Mouse (Mus musculus) embryonic facial prominence, embryonic 15.5 days (tissue): Measurements from ENCODE around the gene Irgc1. TPM values are rescaled to one million over a fixed set of nuclear protein-coding genes. Genes with fewer than 3 reads are reported as not detected.
A peak's percentile ranks its signal among the peaks of the same experiment; 100 is the strongest.
"Not testable (repeated sequence)": the region's sequence is repeated elsewhere in the genome, so short reads cannot be mapped to it uniquely, and the experiment has no call there.

ENCODE experiments used
- ATAC-seq: fragments of 200-750 bp; cut with Nextera tagmentation; 2 replicates; pipeline ENCODE4 v1.8.0; 2017; ENCODE audit warnings: low read depth, moderate TSS enrichment; ENCODE audit not compliant: insufficient number of reproducible peaks, low FRiP score, low TSS enrichment
- H3K27ac ChIP-seq: fragments of 300-500 bp; sonication (generic); replicated peaks from 2 replicates; pipeline ENCODE4 v1.5.1; 2015; ENCODE audit warnings: mild to moderate bottlenecking, inconsistent platforms
- H3K27me3 ChIP-seq: fragments of 300-500 bp; sonication (generic); 2 replicates; pipeline ENCODE4 v1.6.1; 2015; ENCODE audit warnings: inconsistent platforms
- H3K36me3 ChIP-seq: fragments of 300-500 bp; sonication (generic); 2 replicates; pipeline ENCODE4 v1.6.1; 2015; ENCODE audit warnings: mild to moderate bottlenecking, inconsistent platforms
- H3K4me1 ChIP-seq: fragments of 300-500 bp; sonication (generic); 2 replicates; pipeline ENCODE4 v1.6.1; 2015; ENCODE audit warnings: inconsistent platforms
- H3K4me2 ChIP-seq: fragments of 300-500 bp; sonication (generic); replicated peaks from 2 replicates; pipeline ENCODE4 v1.6.1; 2015; ENCODE audit warnings: mild to moderate bottlenecking, inconsistent platforms
- H3K4me3 ChIP-seq: fragments of 300-500 bp; sonication (generic); replicated peaks from 2 replicates; pipeline ENCODE4 v1.5.1; 2015; ENCODE audit warnings: mild to moderate bottlenecking, inconsistent platforms
- H3K9ac ChIP-seq: fragments of 300-500 bp; sonication (generic); 2 replicates; pipeline ENCODE4 v1.6.1; 2015; ENCODE audit warnings: inconsistent platforms
- H3K9me3 ChIP-seq: fragments of 300-500 bp; sonication (generic); replicated peaks from 2 replicates; pipeline ENCODE4 v1.6.1; 2016; ENCODE audit warnings: inconsistent platforms
- WGBS: fragments of 180-500 bp; shearing (Covaris S2); methylation state at CpG from one replicate; pipeline ENCODE4 v1.1.7; 2015; 5-methylcytosine and 5-hydroxymethylcytosine counted together
- polyA plus RNA-seq: library from polyadenylated mRNA; unstranded; fragments of >200 nt; fragmentation: Nextera tagmentation; extraction: Ambion mirVana; gene quantifications from 2 replicates; pipeline ENCODE4 v1.2.1, GENCODE M21; 2015

Gene Irgc1
- polyA plus RNA-seq: 0.21 TPM in 1 of 2 replicates, not detected in the other

DNA sequence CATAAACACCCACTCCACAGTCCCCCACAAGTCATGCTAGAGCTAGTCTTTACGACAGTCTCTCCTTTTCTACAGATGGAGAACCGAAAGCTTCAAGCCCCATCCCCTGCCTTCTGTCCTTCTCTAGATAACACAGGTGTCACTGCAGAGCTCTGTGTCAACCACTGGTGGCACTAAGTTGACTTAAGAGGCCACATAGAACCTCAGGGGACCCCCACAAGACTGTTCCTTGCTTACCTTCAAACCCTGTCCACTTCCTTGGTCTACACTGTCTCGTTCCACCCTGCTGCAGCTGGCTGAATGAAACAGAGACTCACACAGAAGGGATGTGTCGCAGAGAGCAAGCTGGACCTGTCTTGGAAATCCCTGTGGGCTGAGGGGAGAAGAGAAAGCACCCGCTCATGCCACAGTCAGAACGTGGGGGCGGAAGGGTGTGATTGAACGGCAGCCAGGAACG lies at the start of gene Irgc1:
Irgc1 (minus strand) TSS at position 443 of the 457 bp plus-strand sequence.
- 64% methylated on average over 9 of the region's 9 CpGs for WGBS

DNA sequence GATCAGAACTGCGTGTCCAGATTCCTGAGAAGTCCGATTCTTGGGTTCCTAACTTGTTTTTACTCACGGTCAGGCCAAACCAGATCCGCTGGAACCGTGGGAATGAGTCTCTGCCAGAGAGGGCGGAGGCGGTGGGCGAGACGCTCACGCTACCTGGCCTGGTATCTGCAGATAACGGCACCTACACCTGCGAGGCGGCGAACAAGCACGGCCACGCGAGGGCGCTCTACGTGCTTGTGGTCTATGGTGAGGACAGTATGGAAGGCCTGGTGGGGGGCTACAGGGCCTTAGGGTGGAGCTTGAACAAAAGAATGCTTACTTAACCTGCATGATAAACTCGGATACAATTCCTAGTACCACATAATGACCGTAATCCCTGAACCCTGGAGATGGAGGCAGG lies 49.4 kb upstream of the Irgc1 start:
- H3K4me2 ChIP-seq: no peak overlapping the region
- peaks cover 42% of the 10 kb centered on the region for H3K4me1 ChIP-seq
- H3K9ac ChIP-seq: no peak overlapping the region
- H3K27me3 ChIP-seq: peaks cover 29% of the 10 kb centered on the region
- no peaks in the 10 kb centered on the region for H3K9me3 ChIP-seq
- no peak overlapping the region for H3K27ac ChIP-seq
- 49% methylated on average over 21 of the region's 21 CpGs for WGBS
- no peak overlapping the region for H3K4me3 ChIP-seq
- no peak for ATAC-seq
- H3K36me3 ChIP-seq: no peaks in the 10 kb centered on the region

More for the DNA sequence above, at the start of gene Irgc1:
- Histone ChIP-seq H3K4me3 (no peak within 1 kb of the TSS), H3K4me1 (peaks cover 18% of the 10 kb centered on the region), H3K9ac (no peak within 1 kb of the TSS), H3K36me3 (no peaks in the 10 kb centered on the region), H3K27ac (no peak within 1 kb of the TSS), H3K27me3 (no peaks in the 10 kb centered on the region), H3K4me2 (no peak within 1 kb of the TSS), H3K9me3 (no peaks in the 10 kb centered on the region)
- ATAC-seq: no peak

DNA sequence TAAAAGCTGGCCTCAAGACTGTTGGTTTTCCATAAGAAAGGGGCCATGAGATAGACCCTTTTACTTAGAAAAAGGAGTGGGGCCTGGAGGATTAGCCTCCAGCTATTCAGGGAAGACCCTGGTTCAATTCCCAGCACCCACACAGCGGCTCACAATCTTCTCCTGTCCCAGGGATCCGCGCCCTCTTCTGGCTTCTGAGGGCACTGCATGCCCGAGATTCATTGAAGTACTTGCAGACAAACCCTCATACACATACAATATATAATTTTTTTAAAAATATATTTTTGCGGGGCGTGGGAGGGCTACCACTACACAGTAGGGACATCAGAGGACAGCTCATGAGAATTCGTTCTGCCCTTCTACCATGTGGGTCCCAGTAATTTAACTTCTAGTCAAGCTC lies 48.8 kb upstream of the Irgc1 start:
- H3K27me3 ChIP-seq: peaks cover 29% of the 10 kb centered on the region
- 0 out of 2 replicates have a peak overlapping the region, but pooled peaks have one; percentile 36 for H3K4me3 ChIP-seq
- peaks cover 37% of the 10 kb centered on the region for H3K4me1 ChIP-seq
- no peak overlapping the region for H3K27ac ChIP-seq
- H3K9ac ChIP-seq: no peak overlapping the region
- no peak overlapping the region for H3K4me2 ChIP-seq
- no peaks in the 10 kb centered on the region for H3K9me3 ChIP-seq
- no peaks in the 10 kb centered on the region for H3K36me3 ChIP-seq
- ATAC-seq: no peak
- WGBS: 35% methylated on average over 7 of the region's 7 CpGs

DNA sequence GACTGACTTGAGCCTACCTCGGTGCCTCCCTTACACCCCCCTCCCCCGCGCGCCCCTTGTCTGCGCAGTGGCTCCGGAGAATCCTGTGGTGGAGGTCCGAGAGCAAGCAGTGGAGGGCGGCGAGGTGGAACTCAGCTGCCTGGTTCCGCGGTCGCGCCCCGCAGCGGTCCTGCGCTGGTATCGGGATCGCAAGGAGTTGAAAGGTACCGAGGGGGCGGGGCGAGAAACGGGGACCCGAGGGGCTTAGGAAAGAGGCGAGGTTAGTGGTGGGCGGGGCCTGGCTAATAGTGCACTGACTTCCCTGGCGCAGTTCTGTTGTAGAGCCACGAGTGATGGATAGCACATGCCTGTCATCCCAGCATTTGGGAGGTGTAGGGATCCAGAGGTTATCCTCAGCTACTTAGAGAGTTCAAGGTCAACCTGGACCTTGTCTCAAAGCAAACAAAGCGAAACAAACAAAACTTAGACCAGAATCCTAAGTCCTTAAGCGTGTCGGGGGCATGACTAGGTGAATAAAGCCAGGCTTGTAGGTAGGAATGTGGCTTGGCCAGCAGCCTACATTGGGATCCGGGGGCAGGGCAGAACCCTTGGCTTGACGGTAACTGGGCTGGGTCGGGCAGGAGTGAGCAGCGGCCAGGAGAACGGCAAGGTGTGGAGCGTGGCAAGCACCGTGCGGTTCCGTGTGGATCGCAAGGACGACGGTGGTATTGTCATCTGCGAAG lies 47.9 kb upstream of the Irgc1 start:
- ATAC-seq: no peak
- H3K27ac ChIP-seq: no peak overlapping the region
- no peaks in the 10 kb centered on the region for H3K9me3 ChIP-seq
- H3K9ac ChIP-seq: no peak overlapping the region
- no peaks in the 10 kb centered on the region for H3K36me3 ChIP-seq
- peak overlapping the region; percentile 36 for H3K4me3 ChIP-seq
- peak overlapping the region; percentile 64 for H3K4me2 ChIP-seq
- 9% methylated on average over 43 of the region's 43 CpGs for WGBS
- H3K27me3 ChIP-seq: peaks cover 29% of the 10 kb centered on the region
- peaks cover 28% of the 10 kb centered on the region for H3K4me1 ChIP-seq

DNA sequence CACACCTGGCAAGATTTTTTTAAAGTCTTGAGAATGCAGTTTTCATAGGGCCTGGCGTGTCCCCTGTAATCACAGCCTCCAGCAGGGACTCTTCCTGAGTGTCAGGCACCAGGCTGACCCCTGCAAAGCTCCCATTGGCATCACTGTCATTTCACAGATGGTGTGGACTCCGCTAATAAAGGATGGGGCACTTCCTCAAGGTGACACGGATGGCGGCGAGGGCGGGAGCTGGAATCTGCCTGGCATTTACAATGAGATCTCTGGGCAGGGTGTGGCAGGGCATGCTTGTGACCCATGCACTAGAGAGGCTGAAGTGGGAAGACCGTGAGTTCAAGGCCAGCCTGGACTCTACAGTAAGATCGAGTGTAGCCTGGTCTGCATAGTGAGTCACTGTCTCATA lies 36.2 kb upstream of the Irgc1 start:
- H3K4me1 ChIP-seq: no peaks in the 10 kb centered on the region
- no peaks in the 10 kb centered on the region for H3K9me3 ChIP-seq
- H3K36me3 ChIP-seq: no peaks in the 10 kb centered on the region
- H3K4me2 ChIP-seq: no peak overlapping the region
- peaks cover 4% of the 10 kb centered on the region; the same call in 1 of the 2 replicates for H3K27me3 ChIP-seq
- no peak for ATAC-seq
- H3K9ac ChIP-seq: no peak overlapping the region
- WGBS: 85% methylated on average over 8 of the region's 8 CpGs
- H3K4me3 ChIP-seq: no peak overlapping the region
- H3K27ac ChIP-seq: no peak overlapping the region

DNA sequence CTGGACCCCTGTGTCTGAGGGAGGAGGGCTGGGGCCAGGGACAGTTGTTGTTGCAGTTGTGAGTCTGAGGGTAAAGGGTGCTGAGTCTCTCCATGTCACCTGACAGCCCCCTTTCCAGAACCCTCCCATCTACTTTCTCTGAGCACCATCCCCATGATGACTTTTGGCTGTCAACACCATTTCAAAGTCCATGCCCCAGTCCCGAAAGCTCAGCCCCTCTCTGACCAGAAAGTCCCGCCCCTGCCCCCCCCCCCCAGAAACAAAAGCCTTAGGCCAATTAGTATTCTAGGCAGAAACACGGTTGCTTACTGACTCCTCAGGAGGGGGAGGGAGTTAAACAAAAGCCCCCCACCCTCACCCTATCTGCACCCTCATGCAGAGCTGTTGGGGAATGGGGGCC lies 35.3 kb upstream of the Irgc1 start:
- ATAC-seq: no peak
- Histone ChIP-seq H3K4me3 (no peak overlapping the region), H3K27me3 (peaks cover 4% of the 10 kb centered on the region; the same call in 1 of the 2 replicates), H3K4me2 (no peak overlapping the region), H3K27ac (no peak overlapping the region), H3K36me3 (no peaks in the 10 kb centered on the region), H3K9ac (no peak overlapping the region), H3K4me1 (peaks cover 7% of the 10 kb centered on the region; the same call in 1 of the 2 replicates), H3K9me3 (no peaks in the 10 kb centered on the region)
- whole genome bisulfite sequencing: 25% methylated on average over 3 of the region's 3 CpGs

DNA sequence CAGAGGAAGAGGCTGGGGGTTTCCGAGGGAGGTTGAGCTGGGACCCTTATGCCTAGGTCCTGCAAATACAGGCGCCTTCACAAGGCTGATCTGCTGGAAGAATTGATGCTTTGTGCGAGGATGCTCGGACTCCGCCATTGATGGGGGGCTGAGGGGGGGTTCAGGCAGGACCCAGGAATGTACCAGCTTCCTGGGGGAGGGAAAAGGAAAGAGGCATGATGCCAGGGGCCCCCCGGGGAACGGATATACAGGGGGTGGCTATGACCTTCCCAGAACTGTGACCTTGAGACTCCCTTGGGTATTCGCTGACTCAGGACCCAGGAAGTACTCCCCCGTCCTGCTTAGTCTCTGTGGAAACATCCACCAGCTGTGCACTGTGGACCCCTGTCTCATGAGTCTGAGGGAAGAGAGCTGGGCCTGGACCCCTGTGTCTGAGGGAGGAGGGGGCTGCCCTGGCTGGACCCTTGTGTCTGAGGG lies 34.6 kb upstream of the Irgc1 start:
- Histone ChIP-seq H3K4me3 (no peak overlapping the region), H3K9ac (no peak overlapping the region), H3K36me3 (no peaks in the 10 kb centered on the region), H3K4me2 (no peak overlapping the region), H3K27me3 (peaks cover 4% of the 10 kb centered on the region; the same call in 1 of the 2 replicates), H3K9me3 (no peaks in the 10 kb centered on the region), H3K4me1 (peaks cover 10% of the 10 kb centered on the region; the same call in 1 of the 2 replicates), H3K27ac (no peak overlapping the region)
- no peak for ATAC-seq
- 55% methylated on average over 9 of the region's 9 CpGs for WGBS

DNA sequence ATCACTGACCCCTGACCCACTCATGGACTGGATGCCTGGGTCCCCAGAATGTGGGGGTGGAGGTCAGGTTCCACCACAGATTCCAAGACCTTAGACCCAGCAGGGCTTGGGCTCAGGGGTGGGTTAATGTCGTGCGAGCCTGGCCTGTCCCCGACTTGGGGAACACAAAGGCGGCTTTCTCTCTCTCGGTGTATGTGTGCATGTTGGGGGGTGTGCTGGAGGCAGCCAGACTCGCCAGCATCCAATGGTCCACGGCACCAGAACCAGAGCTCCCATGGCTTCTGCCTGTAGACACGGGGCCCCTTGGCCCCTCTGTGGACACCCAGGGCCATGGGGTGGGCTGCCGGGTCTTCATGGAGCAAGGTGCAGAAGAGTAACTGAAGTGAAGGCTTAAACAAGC lies 33.4 kb upstream of the Irgc1 start:
- Histone ChIP-seq H3K27ac (no peak overlapping the region), H3K4me2 (no peak overlapping the region), H3K4me3 (no peak overlapping the region), H3K27me3 (peaks cover 7% of the 10 kb centered on the region; the same call in 1 of the 2 replicates), H3K4me1 (peaks cover 20% of the 10 kb centered on the region), H3K36me3 (no peaks in the 10 kb centered on the region), H3K9ac (no peak overlapping the region), H3K9me3 (no peaks in the 10 kb centered on the region)
- 74% methylated on average over 9 of the region's 9 CpGs for WGBS
- no peak for ATAC-seq

DNA sequence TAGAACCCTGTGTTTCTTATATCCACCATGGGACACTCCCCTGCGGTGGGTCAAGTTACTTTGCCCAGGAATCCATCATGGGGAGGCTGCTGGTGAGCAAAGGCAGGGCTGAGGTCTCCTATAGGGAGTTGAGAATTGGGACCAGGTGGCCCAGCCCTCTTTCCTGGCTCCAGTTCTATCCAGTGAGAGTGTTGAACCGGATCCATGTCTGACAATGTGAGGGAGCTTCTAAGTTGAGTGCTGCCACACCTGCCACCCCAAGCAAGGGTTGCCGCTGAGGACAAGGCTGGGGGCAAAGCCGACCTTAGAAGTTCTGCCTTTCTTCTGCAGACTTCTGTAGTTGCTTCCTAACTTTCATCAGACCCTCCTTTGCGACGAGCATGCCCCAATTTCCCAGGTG lies 31.2 kb upstream of the Irgc1 start:
- not testable (repeated sequence) for ATAC-seq, H3K9me3 ChIP-seq, H3K27ac ChIP-seq, H3K36me3 ChIP-seq, H3K9ac ChIP-seq, H3K4me3 ChIP-seq, H3K27me3 ChIP-seq
- Histone ChIP-seq H3K4me2 (peak overlapping the region; percentile 94; the same call in 1 of the 2 replicates), H3K4me1 (peaks cover 20% of the 10 kb centered on the region)
- WGBS: 50% methylated on average over 6 of the region's 6 CpGs

DNA sequence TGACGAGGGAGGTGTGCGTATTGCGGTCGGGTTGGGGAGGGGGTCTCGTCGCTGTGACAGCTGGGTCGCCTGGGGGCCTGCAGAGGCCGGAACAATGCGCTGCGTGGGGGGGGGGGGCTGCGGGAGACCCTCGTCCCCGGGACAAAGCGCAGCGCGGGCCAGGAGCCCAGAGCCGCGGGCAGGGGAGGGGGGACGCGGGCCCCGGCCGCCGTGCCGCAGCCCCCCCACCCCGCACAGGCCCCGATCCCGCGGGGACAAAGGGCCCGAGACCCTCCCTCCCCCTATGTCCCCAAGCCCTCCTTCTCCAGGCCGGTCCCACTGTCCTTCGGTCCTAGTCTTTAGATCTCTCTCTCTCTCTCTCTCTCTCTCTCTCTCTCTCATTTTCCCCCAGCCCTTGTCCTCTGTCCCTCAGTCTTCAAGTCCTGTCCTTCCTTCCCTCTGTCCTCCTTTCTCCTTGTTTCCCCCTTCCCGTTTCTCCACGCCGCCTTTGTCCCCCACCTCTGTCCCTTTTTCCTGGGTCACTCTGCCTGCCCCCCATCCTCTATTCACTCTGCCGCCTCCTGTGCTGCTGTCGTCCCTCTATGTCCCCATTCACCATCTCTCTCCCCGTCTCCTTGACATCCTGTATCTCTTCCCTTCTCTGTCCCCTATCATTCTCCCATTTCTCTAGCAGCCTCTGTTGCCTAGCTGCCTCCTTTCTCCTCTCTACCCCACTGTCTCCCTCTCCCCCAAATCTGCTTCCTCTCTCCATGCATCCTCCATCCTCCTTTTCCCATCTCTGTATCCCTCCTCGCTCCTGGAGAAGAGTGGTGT lies 30.3 kb upstream of the Irgc1 start:
- no peak overlapping the region for H3K27ac ChIP-seq
- H3K36me3 ChIP-seq: no peaks in the 10 kb centered on the region
- no peaks in the 10 kb centered on the region for H3K9me3 ChIP-seq
- WGBS: 3% methylated on average over 19 of the region's 38 CpGs
- peaks cover 7% of the 10 kb centered on the region; the same call in 1 of the 2 replicates for H3K27me3 ChIP-seq
- H3K4me3 ChIP-seq: peak overlapping the region; percentile 67
- H3K9ac ChIP-seq: peak overlapping the region; percentile 26; the same call in 1 of the 2 replicates
- H3K4me2 ChIP-seq: peak overlapping the region; percentile 94
- ATAC-seq: no peak
- H3K4me1 ChIP-seq: peaks cover 20% of the 10 kb centered on the region
